Mouse (Mus musculus) small intestine, adult 2 months (tissue): ENCODE measurements around the gene Mfrp.

Experiments
- CTCF ChIP-seq: fragments of 200-500 bp; IDR thresholded peaks from 2 replicates; pipeline ENCODE4 v1.5.1; 2012; ENCODE audit warnings: low read depth, mild to moderate bottlenecking, control low read depth, inconsistent platforms, low read length, moderate library complexity, mixed read lengths; ENCODE audit not compliant: insufficient replicate concordance, insufficient read length; ENCODE audit errors: extremely low read depth
- POLR2A ChIP-seq: fragments of 200-500 bp; IDR thresholded peaks from 2 replicates; pipeline ENCODE4 v1.6.1; 2012; ENCODE audit warnings: low read depth, mild to moderate bottlenecking, control low read depth, inconsistent platforms, low read length, moderate library complexity

DNA sequence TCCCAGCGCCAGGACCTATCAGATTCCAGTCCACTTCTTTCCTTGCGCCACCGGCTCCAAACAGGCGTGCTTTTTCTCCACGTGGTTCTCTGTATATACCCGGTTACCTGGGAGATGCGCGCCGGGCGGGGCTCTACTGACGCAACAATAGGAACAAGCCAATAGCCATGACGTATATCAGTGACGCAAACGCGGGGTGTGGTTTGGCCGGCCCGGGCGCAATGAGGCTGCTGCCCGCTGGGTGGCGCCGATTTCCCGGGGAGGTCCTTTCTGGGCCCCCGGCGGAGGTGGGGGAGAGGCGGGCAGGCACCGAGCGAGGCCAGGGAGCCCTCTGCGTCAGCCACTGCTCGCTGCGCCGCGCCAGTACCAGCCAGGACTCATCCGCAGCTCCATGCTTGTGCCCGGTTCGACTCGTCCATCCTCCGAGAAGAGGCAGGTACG lies 34.7 kb upstream of the Mfrp start, which contains the start of gene Usp2:
- peak; percentile 74 for TF ChIP-seq CTCF
- TF ChIP-seq POLR2A: no peak
